Mouse (Mus musculus): ENCODE data around the gene Cacna1i.

DNA sequence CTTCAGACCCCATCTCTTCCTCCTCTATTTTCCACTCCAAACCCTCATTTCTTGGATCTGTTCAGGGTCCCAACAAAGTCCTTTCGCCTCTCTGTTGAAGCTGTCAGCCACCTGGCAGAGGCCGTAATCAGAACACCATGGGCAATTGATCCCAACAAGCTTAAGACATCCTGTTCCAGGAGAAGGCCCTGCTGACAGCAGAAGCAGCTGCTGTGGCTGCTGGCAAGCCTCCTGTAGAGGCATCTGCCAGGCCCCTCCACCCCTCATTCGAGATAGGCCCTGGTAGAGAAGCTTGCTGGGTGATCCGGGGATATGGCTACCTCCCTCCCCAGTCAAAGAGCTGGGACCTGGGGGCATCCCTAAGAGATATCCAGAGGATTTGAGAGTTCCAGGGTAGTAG lies 126.0 kb downstream of the Cacna1i start:
- TF ChIP-seq CTCF (IDR thresholded peaks at IDR 0.05; ENCODE audit: control insufficient read depth, insufficient read depth, low read length), result no peak
- TF ChIP-seq POLR2A (IDR thresholded peaks at IDR 0.05; ENCODE audit: borderline replicate concordance, control insufficient read depth, low read depth, low read length), result no peak

Measured in bone marrow, adult 2 months (tissue).